Mouse (Mus musculus) forebrain, postnatal 0 days (tissue): Measurements from ENCODE around the gene Gpr18. TPM values are rescaled to one million over a fixed set of nuclear protein-coding genes. Genes with fewer than 3 reads are reported as not detected.

Experiments used
- ATAC-seq: fragments of 200-750 bp; cut with Nextera tagmentation; 2 replicates; pipeline ENCODE4 v1.8.0; 2017; ENCODE audit warnings: mild to moderate bottlenecking, moderate library complexity
- DNase-seq: peaks from one replicate; pipeline ENCODE4 v3.0.0-alpha.2; 2015
- H3K27ac ChIP-seq: fragments of 300-500 bp; sonication (generic); 2 replicates; pipeline ENCODE4 v1.5.1; 2014; ENCODE audit warnings: low read depth, mild to moderate bottlenecking, antibody characterized with exemption, low read length, moderate library complexity, mixed read lengths
- H3K27me3 ChIP-seq: fragments of 300-500 bp; sonication (generic); 2 replicates; pipeline ENCODE4 v1.6.1; 2014; ENCODE audit warnings: mild to moderate bottlenecking, low read length, mixed read lengths; ENCODE audit not compliant: insufficient read depth
- H3K36me3 ChIP-seq: fragments of 300-500 bp; sonication (generic); 2 replicates; pipeline ENCODE4 v1.6.1; 2014; ENCODE audit warnings: mild to moderate bottlenecking, moderate library complexity; ENCODE audit not compliant: insufficient read depth
- H3K4me1 ChIP-seq: fragments of 300-500 bp; sonication (generic); 2 replicates; pipeline ENCODE4 v1.6.1; 2014; ENCODE audit warnings: antibody characterized with exemption; ENCODE audit not compliant: insufficient read depth
- H3K4me2 ChIP-seq: fragments of 300-500 bp; sonication (generic); 2 replicates; pipeline ENCODE4 v1.6.1; 2014; ENCODE audit warnings: low read depth, mild to moderate bottlenecking, moderate library complexity
- H3K4me3 ChIP-seq: fragments of 300-500 bp; sonication (generic); 2 replicates; pipeline ENCODE4 v1.5.1; 2014; ENCODE audit warnings: low read depth, low read length, mixed read lengths
- H3K9ac ChIP-seq: fragments of 300-500 bp; sonication (generic); 2 replicates; pipeline ENCODE4 v1.6.1; 2014; ENCODE audit warnings: mild to moderate bottlenecking
- H3K9me3 ChIP-seq: fragments of 300-500 bp; sonication (generic); 2 replicates; pipeline ENCODE4 v1.6.1; 2016; ENCODE audit warnings: low read length
- CTCF ChIP-seq: sonication (generic); IDR thresholded peaks from 2 replicates; pipeline ENCODE4 v1.5.1; 2016; ENCODE audit warnings: antibody characterized with exemption, control low read depth, low read depth
- WGBS: fragments of 180-500 bp; shearing (Covaris S2); extraction: QIAGEN DNeasy Blood & Tissue Kit; methylation state at CpG from one replicate; pipeline ENCODE4 v1.1.7; 2014; 5-methylcytosine and 5-hydroxymethylcytosine counted together
- polyA plus RNA-seq: library from polyadenylated mRNA; unstranded; fragments of >200 nt; fragmentation: Nextera tagmentation; extraction: Ambion mirVana; gene quantifications from 2 replicates; pipeline ENCODE4 v1.2.1, GENCODE M21; 2015
- total RNA-seq: library from RNA; depleted of rRNA; stranded (reverse); fragments of >200 nt; gene quantifications from 2 replicates; pipeline ENCODE4 v1.2.3, GENCODE M21; 2014

Gpr18 gene
- total and polyA plus RNA-seq, 2 experiments from 2014 or later, result not detected

GRCm38 (mm10) chr14:121938256-121939191 is 22.9 kb upstream of the Gpr18 start:
- WGBS, result 95% methylated on average over 11 of the region's 11 CpGs
- Histone ChIP-seq H3K27me3 (no peaks in the 10 kb centered on the region), H3K36me3 (peaks cover 6% of the 10 kb centered on the region), H3K9ac (no peak overlapping the region), H3K9me3 (peaks cover 5% of the 10 kb centered on the region; the same call in 1 of the 2 replicates), H3K4me1 (no peaks in the 10 kb centered on the region), H3K4me2 (no peak overlapping the region), H3K4me3 (no peak overlapping the region), H3K27ac (no peak overlapping the region)
- ATAC-seq (no peak), DNase-seq (no peak)
- no peak for TF ChIP-seq CTCF

- ATAC-seq (no peak), DNase-seq (no peak)
- Histone ChIP-seq H3K4me1 (no peaks in the 10 kb centered on the region), H3K36me3 (peaks cover 6% of the 10 kb centered on the region), H3K27me3 (no peaks in the 10 kb centered on the region), H3K9me3 (peaks cover 5% of the 10 kb centered on the region; the same call in 1 of the 2 replicates), H3K27ac (no peak overlapping the region), H3K4me3 (no peak overlapping the region), H3K4me2 (no peak overlapping the region), H3K9ac (no peak overlapping the region)
- WGBS, result 86% methylated on average over 11 of the region's 11 CpGs
- no peak for TF ChIP-seq CTCF
Observed at GRCm38 (mm10) chr14:121937601-121938255, 22.1 kb upstream of the Gpr18 start.

GRCm38 (mm10) chr14:121936856-121937255 is 21.3 kb upstream of the Gpr18 start:
- Histone ChIP-seq H3K4me2 (no peak overlapping the region), H3K4me1 (no peaks in the 10 kb centered on the region), H3K27ac (no peak overlapping the region), H3K36me3 (peaks cover 6% of the 10 kb centered on the region), H3K9ac (no peak overlapping the region), H3K4me3 (no peak overlapping the region), H3K27me3 (no peaks in the 10 kb centered on the region), H3K9me3 (peaks cover 5% of the 10 kb centered on the region; the same call in 1 of the 2 replicates)
- ATAC-seq (no peak), DNase-seq (no peak)
- WGBS, result 84% methylated on average over 8 of the region's 8 CpGs
- no peak for TF ChIP-seq CTCF

- Histone ChIP-seq H3K27me3 (no peaks in the 10 kb centered on the region), H3K4me3 (no peak overlapping the region), H3K9me3 (peaks cover 5% of the 10 kb centered on the region; the same call in 1 of the 2 replicates), H3K4me2 (no peak overlapping the region), H3K4me1 (no peaks in the 10 kb centered on the region), H3K27ac (no peak overlapping the region), H3K36me3 (peaks cover 6% of the 10 kb centered on the region), H3K9ac (no peak overlapping the region)
- WGBS, result 95% methylated on average over 4 of the region's 4 CpGs
- ATAC-seq (no peak), DNase-seq (no peak)
- no peak for TF ChIP-seq CTCF
Observed at GRCm38 (mm10) chr14:121936356-121936755, 20.8 kb upstream of the Gpr18 start.

GRCm38 (mm10) chr14:121934597-121934946 is 19.0 kb upstream of the Gpr18 start:
- 96% methylated on average over 5 of the region's 5 CpGs for WGBS
- ATAC-seq, result no peak
- peaks cover 6% of the 10 kb centered on the region for H3K36me3 ChIP-seq
- no peak overlapping the region for H3K4me3 ChIP-seq
- H3K9me3 ChIP-seq, result peaks cover 5% of the 10 kb centered on the region; the same call in 1 of the 2 replicates
- no peak overlapping the region for H3K4me2 ChIP-seq
- no peak for DNase-seq
- H3K4me1 ChIP-seq, result no peaks in the 10 kb centered on the region
- no peak for TF ChIP-seq CTCF
- no peak overlapping the region for H3K9ac ChIP-seq
- no peaks in the 10 kb centered on the region for H3K27me3 ChIP-seq
- H3K27ac ChIP-seq, result no peak overlapping the region

- no peak for DNase-seq
- no peak for TF ChIP-seq CTCF
- 93% methylated on average over 7 of the region's 7 CpGs for WGBS
- H3K9ac ChIP-seq, result no peak overlapping the region
- H3K9me3 ChIP-seq, result peaks cover 5% of the 10 kb centered on the region; the same call in 1 of the 2 replicates
- no peak for ATAC-seq
- H3K4me3 ChIP-seq, result no peak overlapping the region
- H3K27ac ChIP-seq, result no peak overlapping the region
- H3K27me3 ChIP-seq, result no peaks in the 10 kb centered on the region
- peaks cover 6% of the 10 kb centered on the region for H3K36me3 ChIP-seq
- no peak overlapping the region for H3K4me2 ChIP-seq
- no peaks in the 10 kb centered on the region for H3K4me1 ChIP-seq
Observed at GRCm38 (mm10) chr14:121933906-121934596, 18.5 kb upstream of the Gpr18 start.
